Mouse (Mus musculus) embryonic facial prominence, embryonic 11.5 days (tissue): ENCODE measurements at regions not wholly inside any gene's neighbourhood (a gene's known extent, or its start where the extent isn't known, plus 50 kb on each side); places are given as distances from the start of the nearest gene placed in this dataset.

Source experiments
- ATAC-seq: fragments of 200-750 bp; cut with Nextera tagmentation; replicated peaks from 2 replicates; pipeline ENCODE4 v1.8.0; 2017; ENCODE audit warnings: low read depth; ENCODE audit not compliant: insufficient number of reproducible peaks, low FRiP score, low TSS enrichment
- DNase-seq: peaks from one replicate; pipeline ENCODE4 v3.0.0-alpha.2; 2015; ENCODE audit warnings: low spot score
- H3K27ac ChIP-seq: fragments of 300-500 bp; sonication (generic); replicated peaks from 2 replicates; pipeline ENCODE4 v1.5.1; 2014; ENCODE audit warnings: mild to moderate bottlenecking, low read depth, low read length, control low read depth
- H3K27me3 ChIP-seq: fragments of 300-500 bp; sonication (generic); 2 replicates; pipeline ENCODE4 v1.6.1; 2014; ENCODE audit warnings: mild to moderate bottlenecking, low read length, moderate library complexity, mixed read lengths; ENCODE audit not compliant: control insufficient read depth, insufficient read depth
- H3K36me3 ChIP-seq: fragments of 300-500 bp; sonication (generic); replicated peaks from 2 replicates; pipeline ENCODE4 v1.6.1; 2014; ENCODE audit warnings: low read depth, mild to moderate bottlenecking, low read length, moderate library complexity, mixed read lengths; ENCODE audit not compliant: control insufficient read depth, insufficient read depth
- H3K4me1 ChIP-seq: fragments of 300-500 bp; sonication (generic); 2 replicates; pipeline ENCODE4 v1.6.1; 2014; ENCODE audit warnings: low read length, mixed read lengths; ENCODE audit not compliant: control insufficient read depth, insufficient read depth
- H3K4me2 ChIP-seq: fragments of 300-500 bp; sonication (generic); 2 replicates; pipeline ENCODE4 v1.6.1; 2014; ENCODE audit warnings: low read depth, mild to moderate bottlenecking, control low read depth, low read length, moderate library complexity
- H3K4me3 ChIP-seq: fragments of 300-500 bp; sonication (generic); 2 replicates; pipeline ENCODE4 v1.5.1; 2014; ENCODE audit warnings: low read depth, low read length, control low read depth
- H3K9ac ChIP-seq: fragments of 300-500 bp; sonication (generic); replicated peaks from 2 replicates; pipeline ENCODE4 v1.6.1; 2014; ENCODE audit warnings: mild to moderate bottlenecking, control low read depth, low read length
- H3K9me3 ChIP-seq: fragments of 300-500 bp; sonication (generic); replicated peaks from 2 replicates; pipeline ENCODE4 v1.6.1; 2016; ENCODE audit warnings: mild to moderate bottlenecking, low read length, inconsistent platforms, mixed read lengths; ENCODE audit not compliant: control insufficient read depth
- WGBS: fragments of 180-500 bp; shearing (Covaris S2); extraction: QIAGEN DNeasy Blood & Tissue Kit; methylation state at CpG from one replicate; pipeline ENCODE4 v1.1.7; 2014; 5-methylcytosine and 5-hydroxymethylcytosine counted together

DNA sequence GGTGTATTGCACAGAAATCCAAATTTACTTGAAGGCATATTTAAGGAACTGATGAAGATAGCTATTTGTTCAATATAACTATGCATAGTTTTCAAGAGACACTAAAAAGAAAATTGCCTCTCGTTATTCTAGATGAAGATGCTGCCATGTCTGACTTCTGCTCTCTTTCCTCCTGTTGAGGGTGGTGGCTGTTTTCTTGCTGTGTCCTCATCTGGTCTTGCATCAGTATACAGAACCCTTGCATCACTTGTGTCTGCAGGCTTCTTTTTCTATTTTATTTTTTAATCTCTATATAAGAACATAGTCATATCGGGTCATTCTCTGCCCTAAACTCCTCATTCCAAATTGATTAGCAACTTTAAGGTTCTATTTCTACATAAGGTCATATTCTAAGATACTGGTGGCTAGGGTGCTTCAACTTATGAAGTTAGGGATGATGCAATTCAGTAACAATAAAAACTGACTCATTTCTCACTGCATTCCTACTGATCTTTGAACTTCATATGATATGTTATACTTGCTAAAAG lies 231.0 kb upstream of the Dph6 start:
- Histone ChIP-seq H3K27ac (no peak overlapping the region), H3K9ac (no peak overlapping the region), H3K36me3 (no peaks in the 10 kb centered on the region), H3K27me3 (no peaks in the 10 kb centered on the region), H3K9me3 (no peaks in the 10 kb centered on the region), H3K4me1 (no peaks in the 10 kb centered on the region), H3K4me2 (no peak overlapping the region), H3K4me3 (no peak overlapping the region)
- no peak for ATAC-seq
- no peak for DNase-seq
- WGBS, result 83% methylated on average over 2 of the region's 2 CpGs

DNA sequence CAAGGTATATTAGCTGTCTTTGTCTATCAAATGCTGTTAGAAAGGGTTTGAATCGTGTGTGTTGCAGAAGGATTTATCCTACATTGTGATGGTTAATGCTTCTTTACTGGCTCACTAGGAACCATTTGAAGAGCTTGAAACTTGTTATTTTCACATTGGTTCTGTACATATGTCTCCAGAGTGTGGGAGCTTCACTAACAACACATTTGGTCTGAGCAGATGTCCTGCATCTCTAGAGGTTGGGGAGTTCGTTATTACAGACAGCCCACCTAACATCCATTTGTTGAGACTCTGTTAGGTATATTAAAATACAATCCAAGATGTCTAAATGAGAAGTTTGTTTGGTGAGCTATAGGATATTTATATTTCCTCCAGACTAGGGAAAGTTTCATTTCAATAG lies 244.0 kb upstream of the Dph6 start:
- H3K4me1 ChIP-seq, result no peaks in the 10 kb centered on the region
- DNase-seq (no peak), ATAC-seq (no peak)
- H3K27me3 ChIP-seq, result no peaks in the 10 kb centered on the region
- H3K9me3 ChIP-seq, result no peaks in the 10 kb centered on the region
- no peaks in the 10 kb centered on the region for H3K36me3 ChIP-seq
- no peak overlapping the region for H3K4me3 ChIP-seq
- no peak overlapping the region for H3K4me2 ChIP-seq
- H3K9ac ChIP-seq, result no peak overlapping the region
- no peak overlapping the region for H3K27ac ChIP-seq
- 85% methylated on average over 2 of the region's 2 CpGs for WGBS

DNA sequence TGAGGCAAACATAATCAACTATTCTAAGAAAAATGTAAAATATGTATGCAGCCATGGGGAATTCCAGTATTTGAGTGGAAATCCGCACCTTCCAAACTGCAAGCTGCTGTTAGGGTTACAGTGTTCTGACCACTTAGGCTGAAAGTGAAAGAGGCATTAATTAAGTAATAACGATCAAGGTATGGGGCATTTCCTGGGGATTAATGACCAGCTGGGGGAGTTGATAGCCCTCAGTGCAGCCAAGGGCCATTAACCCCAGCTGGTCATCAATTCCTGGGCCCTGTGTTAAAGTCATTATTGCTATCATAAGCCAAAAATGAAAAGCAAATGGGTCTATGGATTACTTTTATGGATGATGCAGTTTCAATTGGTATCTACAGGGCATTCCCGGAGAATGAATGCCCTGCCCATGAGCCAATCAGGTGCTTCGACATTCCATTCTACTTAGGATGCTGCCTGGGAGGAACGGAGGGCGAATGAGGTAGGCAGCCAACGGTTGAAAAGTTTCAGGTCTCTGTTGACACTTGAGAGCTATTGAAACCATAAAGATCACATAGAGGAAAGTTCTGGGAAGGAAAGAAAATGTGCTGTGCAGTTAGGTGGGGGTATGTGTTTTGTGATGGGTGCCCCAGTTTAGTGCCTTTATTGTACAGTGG lies 257.2 kb upstream of the Dph6 start:
- no peak for DNase-seq
- 62% methylated on average over 7 of the region's 7 CpGs for WGBS
- H3K9me3 ChIP-seq, result no peaks in the 10 kb centered on the region
- H3K4me1 ChIP-seq, result no peaks in the 10 kb centered on the region
- H3K27me3 ChIP-seq, result no peaks in the 10 kb centered on the region
- H3K36me3 ChIP-seq, result no peaks in the 10 kb centered on the region
- ATAC-seq, result no peak
- no peak overlapping the region for H3K4me3 ChIP-seq
- no peak overlapping the region for H3K27ac ChIP-seq
- H3K4me2 ChIP-seq, result no peak overlapping the region
- no peak overlapping the region for H3K9ac ChIP-seq

DNA sequence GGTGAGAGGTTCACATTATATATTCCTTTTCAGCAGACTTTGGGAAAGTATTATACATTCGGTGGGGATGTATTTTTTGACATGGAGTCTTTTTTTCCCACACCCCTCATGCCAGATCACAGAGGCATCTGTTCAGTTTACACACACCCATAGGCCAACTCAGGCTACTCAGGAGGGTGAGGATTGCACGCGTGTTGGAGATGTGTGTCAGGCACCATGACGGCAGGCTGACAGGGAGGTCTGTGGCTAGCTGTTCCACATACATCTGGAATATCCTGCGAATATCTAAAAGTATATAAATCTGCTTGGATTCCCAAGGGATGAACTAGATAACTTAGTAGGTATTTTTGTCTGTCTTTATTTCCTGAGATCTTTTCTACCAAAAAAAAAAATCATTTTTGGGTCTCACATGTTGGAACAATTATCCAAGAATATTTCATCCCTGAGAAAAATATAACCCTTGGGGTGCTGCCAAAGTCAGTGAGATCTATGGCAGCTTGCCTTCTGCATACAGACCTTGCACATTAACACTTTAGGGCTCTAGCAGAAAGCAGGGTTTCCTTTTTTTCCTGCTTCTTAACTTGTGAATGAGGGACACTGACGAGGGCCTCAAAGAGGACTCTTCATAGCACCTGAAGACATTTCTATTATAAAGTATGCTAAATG lies 260.4 kb upstream of the Dph6 start:
- no peak overlapping the region for H3K4me3 ChIP-seq
- ATAC-seq, result no peak

DNA sequence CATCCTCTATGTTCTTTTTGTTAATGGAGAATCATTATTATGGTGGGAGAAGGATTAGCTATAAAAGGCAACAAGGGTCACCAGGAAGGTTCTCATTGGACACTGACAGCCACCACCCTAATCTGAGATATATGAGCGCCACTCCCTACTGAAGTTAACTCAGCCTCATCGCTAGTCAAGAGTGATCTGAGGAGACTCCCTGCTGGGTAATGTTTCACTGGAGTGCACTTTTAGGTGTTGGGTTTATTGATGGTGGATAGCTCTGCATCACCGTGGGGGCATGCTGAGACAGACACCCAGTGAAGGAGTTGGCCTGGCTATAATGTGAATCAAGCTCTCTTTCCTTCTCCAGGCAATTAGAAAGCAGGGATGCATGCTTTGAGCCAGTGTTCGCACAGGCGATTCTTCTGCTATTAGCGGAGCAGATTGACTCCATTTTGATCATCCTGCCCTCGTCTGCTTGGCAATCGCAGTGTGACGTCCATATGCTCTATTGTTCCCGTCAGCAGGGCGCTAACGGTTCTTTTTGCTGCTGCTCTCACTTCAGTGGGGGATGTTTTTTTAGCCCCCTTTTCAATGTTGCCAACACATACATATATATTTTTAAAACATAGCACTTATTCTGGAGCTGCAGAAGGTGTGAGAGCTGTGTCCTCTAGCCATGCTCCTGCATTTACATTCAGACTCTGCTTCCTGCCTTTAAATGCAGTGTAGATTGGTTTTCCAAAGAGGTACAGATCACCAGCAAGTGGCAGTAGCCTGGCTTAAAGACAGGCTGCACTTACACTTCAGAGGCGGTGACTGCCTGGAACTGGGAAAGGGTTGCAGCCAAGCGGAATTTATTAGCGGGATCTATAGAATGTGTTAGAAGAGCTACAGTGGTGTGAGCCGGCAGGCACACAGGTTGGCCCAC lies 263.9 kb upstream of the Dph6 start:
- DNase-seq (no peak), ATAC-seq (no peak)
- no peak overlapping the region for H3K4me2 ChIP-seq

More for the DNA sequence above, 260.4 kb upstream of the Dph6 start:
- WGBS, result 86% methylated on average over 6 of the region's 6 CpGs
- DNase-seq, result no peak
- Histone ChIP-seq H3K4me2 (no peak overlapping the region), H3K27me3 (no peaks in the 10 kb centered on the region), H3K9ac (no peak overlapping the region), H3K27ac (no peak overlapping the region), H3K36me3 (no peaks in the 10 kb centered on the region), H3K9me3 (no peaks in the 10 kb centered on the region), H3K4me1 (no peaks in the 10 kb centered on the region)

DNA sequence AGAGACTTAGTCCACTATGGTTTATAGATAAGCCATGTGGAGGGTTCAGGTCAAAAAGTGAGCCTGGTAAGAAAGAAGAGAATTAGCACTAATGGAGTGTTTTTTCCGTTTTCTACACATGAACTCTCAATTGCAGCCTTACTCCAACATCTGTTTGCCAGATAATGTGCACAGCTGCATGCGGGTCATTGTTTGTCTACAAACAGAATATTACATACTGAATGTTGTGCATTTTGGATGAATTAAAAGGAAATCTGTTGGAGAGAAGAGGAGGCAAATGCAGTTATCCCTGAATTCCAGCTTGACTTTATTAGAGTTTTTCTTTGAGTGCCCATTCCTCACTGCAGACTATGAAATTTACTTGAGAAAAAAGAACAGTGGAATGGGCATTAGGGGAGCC lies 269.1 kb upstream of the Dph6 start:
- Histone ChIP-seq H3K27me3 (no peaks in the 10 kb centered on the region), H3K9ac (no peak overlapping the region), H3K36me3 (no peaks in the 10 kb centered on the region), H3K4me1 (no peaks in the 10 kb centered on the region), H3K9me3 (no peaks in the 10 kb centered on the region), H3K4me2 (no peak overlapping the region), H3K27ac (no peak overlapping the region), H3K4me3 (no peak overlapping the region)
- ATAC-seq (no peak), DNase-seq (no peak)
- WGBS, result 59% methylated on average over 2 of the region's 2 CpGs

More for the DNA sequence above, 263.9 kb upstream of the Dph6 start:
- no peaks in the 10 kb centered on the region for H3K9me3 ChIP-seq
- H3K9ac ChIP-seq, result no peak overlapping the region
- H3K27me3 ChIP-seq, result no peaks in the 10 kb centered on the region
- H3K27ac ChIP-seq, result no peak overlapping the region
- 84% methylated on average over 16 of the region's 16 CpGs for WGBS
- H3K36me3 ChIP-seq, result no peaks in the 10 kb centered on the region
- no peaks in the 10 kb centered on the region for H3K4me1 ChIP-seq
- H3K4me3 ChIP-seq, result no peak overlapping the region

DNA sequence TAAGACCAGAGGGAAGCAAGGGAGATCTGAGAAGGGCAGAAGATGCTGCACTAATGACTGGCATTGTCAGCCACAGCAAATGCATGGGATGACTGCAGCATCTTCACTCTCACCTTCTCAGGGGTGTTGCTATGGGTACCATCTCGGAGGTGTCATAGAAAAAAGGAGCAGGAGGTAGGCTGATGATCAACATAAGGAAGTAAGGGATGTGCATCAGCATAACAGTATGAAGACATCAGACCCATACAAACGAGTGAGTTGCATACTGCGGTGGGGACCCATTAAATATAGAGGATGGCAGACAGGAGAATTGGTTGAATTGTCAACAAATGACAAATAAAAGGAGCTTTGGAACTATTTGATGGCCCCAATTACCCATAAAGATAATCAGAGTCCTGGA lies 280.7 kb upstream of the Dph6 start:
- Histone ChIP-seq H3K4me1 (no peaks in the 10 kb centered on the region), H3K36me3 (no peaks in the 10 kb centered on the region), H3K4me3 (no peak overlapping the region), H3K9me3 (no peaks in the 10 kb centered on the region), H3K27ac (no peak overlapping the region), H3K27me3 (no peaks in the 10 kb centered on the region), H3K9ac (no peak overlapping the region), H3K4me2 (no peak overlapping the region)
- ATAC-seq (no peak), DNase-seq (no peak)
- WGBS, result 83% methylated on average over 3 of the region's 3 CpGs
